Mouse (Mus musculus): ENCODE data around the gene Arhgef7. TPM values are rescaled to one million over a fixed set of nuclear protein-coding genes. Genes with fewer than 3 reads are reported as not detected.
A peak's percentile ranks its signal among the peaks of the same experiment; 100 is the strongest.

The Arhgef7 gene
- total RNA-seq, 2 experiments from 2014 or later, result 42.7 to 53.9 TPM

DNA sequence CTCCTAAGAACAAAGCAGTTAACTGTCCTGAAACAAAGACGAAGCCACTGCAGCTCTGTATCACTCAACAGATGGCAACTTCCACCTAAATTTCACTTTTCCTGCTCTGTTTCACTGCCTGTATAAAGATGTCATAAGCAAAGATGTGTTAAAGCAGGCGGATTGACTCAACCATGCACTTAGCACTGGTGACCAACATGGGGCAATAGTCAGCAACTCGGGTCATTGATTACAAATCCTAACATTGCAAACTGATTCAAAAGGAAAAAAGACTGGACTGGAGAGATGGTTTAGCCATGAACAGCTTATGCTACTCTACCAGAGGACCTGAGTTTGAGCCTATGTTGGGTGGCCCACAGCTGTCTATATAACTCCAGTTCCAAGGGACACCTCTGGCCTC lies 18.0 kb upstream of the Arhgef7 start:
- intact Hi-C loops (cut with DNase I), result no loop called here
- DNase-seq, result no peak

DNA sequence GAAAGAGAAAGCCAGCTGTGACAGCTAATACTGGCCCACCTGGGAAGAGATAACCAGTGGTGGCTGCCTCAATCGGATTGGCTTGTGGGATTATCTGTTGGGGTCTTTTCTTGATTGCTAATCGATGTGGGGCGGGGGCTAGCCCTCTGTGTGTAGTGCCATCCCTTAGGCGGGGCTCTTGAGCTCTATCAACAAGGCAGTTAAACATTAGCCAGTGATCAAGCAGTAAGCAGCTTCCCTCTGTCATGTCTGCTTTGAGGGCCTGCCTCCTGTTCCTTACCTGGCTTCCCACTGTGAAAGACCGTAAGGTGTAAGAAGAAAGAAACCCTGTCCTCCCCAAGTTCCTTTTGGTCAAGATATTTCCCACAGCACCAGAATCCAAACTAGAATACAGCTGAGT lies 17.1 kb upstream of the Arhgef7 start:
- no peak for DNase-seq
- intact Hi-C loops (cut with DNase I), result no loop called here

DNA sequence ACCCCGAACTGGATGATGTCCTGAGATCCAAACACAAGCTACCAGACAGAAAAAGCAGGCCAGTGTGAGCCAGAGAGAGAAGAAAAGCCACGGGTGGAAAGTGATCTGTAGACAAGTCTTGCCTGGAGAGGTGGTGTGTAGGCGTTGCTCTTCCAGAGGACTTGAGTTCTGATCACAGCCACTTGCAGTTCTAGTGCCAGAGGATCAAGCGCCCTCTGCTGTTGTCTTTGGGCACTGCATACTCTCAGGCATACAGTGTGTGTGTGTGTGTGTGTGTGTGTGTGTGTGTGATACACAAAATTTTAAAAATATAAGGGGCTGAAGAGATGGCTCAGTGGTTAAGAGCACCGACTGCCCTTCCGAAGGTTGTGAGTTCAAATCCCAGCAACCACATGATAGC lies 15.3 kb upstream of the Arhgef7 start:
- intact Hi-C loops (cut with DNase I), result no loop called here
- DNase-seq, result no peak

DNA sequence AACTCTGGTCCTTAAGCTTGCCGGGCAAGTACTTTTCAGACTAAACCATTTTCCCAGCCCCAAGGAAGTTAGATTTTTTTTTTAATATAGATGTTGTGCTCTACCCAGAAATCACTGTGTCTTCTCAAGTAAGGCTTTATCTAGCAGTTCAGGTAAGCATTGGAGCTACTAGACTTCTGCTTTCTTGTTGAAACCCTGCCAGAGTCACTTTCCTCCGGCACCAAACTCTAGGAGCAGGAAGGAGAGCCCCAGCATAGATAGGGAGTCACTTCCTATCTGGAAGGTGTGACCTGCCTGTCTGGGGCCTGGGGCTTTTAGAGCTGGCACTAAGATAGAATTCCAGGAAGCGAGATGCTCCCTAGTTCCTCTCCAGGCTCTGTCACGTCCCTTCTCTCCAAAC lies 10.3 kb upstream of the Arhgef7 start:
- intact Hi-C loops (cut with DNase I), result no loop called here
- no peak for DNase-seq

DNA sequence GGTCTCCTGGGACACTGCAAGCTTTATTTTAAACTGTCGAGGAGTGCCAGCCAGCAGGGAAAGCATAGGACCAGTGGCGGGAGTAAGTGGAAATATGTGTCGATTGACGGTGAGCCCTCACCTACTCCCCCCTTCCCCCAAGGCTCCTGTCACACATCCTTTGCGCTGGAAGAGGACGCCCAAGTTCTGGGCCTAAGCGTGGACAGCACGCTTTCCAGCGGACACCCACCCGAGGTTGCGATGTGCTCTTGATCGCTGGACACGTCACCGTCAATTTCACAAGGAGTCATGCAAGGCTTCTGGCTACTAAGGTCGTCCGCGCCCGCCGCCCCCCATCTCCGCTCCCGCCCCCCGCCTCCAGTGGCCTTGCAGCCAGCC lies 259 bp upstream of the Arhgef7 start:
- intact Hi-C loops (cut with DNase I), result no loop called here

DNA sequence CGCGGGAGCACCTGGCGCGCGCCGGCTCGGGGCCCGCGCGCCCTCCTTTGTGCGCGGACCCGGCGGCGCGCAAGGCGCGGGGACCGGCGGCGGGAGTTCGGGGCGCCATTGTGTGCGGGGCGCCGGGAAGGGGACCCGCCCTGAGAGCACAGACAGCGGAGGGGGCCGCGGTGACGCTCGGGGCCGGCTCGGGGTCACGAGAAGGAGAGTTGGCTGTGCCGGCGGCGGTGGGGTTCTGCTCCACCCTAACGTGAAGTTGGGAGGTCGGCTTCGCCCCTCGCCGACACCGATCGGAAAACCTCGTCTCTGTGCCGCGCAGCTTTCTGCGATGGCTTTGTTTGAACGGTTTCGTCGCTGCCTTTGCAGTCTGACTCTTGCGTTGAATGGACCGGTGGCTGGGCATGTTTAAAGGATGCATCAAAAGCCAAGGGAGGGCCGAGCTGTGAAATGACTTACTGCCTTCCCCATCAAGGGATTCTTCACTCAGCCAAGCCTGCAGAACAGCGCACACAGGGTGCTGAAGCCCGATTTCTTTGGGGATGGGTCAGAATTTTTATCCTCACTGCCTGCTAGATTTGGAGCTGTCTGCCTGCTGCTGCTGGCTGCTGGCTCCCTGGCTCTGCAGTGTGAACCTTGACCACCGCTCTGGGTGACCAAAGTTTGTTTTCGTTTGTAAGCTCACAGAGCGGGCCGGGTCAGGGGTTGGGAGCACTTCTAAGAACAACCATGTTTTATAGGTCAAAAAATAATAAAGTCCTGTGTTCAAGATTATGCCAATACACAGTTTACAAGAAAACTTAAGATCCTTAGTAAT lies 1.2 kb downstream of the Arhgef7 start:
- no peak for DNase-seq
- intact Hi-C loops (cut with DNase I), result no loop called here

More for the DNA sequence above, 259 bp upstream of the Arhgef7 start:
- DNase-seq, result no peak

DNA sequence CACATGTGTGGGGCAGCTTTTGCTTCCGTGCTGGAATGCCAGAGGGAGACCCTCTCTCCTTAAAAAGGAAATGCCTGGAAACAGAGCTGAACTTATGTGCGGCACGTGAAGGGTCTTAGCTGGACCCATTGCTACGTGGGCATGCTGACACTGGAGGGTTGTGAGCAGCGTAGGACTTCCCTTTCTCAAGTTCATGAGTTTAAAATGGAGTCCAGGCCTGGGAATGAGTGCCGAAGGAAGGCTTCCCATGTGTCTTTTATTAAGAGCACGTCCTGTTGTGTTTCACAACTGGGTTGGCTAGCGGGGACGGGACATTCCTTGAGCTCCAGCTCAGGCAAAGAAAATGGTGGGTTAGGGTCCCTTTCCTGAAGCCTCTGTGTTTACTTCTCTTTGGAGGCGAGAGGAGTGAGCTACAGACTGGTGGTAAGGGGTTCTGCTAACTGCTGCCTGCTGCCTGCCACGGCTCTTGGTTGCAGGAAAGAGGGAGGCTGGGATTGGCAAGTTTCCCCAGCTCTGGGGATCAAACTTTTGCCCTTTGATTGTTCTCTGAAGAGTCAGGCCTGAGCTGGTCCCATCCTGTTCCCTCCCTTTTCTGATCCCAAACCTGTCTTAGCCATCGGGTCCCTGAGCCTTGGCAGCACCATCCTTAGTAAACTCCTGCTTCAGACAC lies 2.9 kb downstream of the Arhgef7 start:
- DNase-seq, result no peak
- intact Hi-C loops (cut with DNase I), result no loop called here

DNA sequence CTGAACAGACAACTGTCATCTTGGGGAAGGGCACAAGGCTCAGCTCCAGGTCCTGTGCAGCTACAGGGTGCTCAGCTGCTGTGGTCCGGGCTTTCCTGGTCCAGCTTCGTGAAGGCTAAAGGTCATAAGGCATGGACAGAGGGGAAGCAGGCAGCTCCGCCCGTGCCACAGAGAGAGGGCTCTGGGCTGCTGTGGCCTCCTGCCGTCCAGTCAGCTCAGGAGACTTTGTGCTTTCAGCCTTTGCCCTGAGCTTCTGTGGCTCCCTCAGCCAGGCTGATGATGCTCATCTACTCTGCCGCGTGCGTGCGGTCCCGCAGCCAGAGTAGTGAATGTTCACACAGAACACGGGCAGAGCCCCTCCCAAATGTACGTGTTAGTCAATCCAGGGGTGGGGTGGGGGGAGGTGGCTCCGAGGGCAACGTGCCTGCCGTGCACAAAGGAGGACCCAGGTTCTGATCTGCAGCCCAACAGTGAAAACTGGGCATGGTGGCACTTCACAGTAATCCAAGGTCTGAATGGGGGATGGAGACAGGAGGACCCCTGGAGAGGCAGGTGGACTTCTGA lies 8.2 kb downstream of the Arhgef7 start:
- DNase-seq, result no peak
- intact Hi-C loops (cut with DNase I), result no loop called here

DNA sequence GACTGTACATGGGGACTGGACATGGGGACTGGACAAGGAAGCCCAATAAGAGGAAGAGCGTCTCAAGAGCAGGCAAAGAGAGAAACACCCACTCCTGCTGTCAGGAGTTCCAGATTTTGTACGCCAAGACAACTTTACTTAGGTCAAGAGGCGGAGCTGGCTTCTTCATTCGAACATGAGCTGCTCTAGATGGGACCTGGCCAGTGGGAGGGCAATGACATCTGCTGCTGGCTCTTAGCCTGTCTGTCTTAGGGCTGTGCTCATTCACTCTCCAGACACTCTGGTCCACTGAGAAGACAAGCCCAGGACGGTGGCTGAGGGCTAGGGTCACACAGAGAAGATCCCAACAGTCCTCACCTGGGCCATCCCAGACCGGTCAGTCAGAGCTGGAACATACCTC lies 9.6 kb downstream of the Arhgef7 start:
- peak; percentile 27 to 41 for DNase-seq
- intact Hi-C loops (cut with DNase I), result no loop called here

DNA sequence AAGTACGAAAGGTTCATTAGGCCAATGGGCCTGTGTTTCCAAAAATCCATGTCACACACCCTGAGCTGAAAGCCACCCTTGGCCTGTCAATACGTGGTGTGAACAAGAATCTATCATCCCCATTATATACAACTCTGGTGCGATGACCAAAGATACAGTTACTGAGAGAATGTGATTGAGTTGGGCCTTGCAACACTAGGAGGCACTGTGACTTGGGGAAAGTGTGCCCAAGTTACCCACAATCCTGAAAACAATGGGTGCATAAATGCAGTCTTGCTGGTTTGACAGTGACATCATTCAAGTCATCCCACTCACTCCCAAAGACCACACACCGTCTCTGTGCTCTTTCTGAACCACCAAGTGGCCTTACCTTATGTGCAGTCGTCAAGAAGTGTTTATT lies 11.6 kb downstream of the Arhgef7 start:
- no peak for DNase-seq
- intact Hi-C loops (cut with DNase I), result no loop called here

DNA sequence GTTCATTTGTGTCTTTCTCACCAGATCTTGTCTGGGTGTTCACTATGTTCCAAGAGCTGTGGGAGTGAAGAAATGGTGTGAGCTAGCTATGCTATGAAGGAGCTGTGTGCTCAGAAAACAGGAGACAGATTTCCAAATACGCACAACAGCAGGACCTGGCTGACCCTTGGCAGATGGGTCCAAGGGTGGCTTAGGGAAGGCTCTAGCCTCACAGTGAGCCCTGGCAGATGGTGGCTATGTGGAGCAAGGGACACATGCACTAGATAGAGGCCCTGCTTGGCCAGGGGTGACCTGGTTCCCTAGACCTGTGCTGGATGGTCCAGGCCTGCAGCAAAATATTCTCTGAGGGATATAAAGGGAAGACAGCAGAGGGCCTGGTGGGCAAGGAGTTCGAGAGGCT lies 13.3 kb downstream of the Arhgef7 start:
- DNase-seq, result no peak
- intact Hi-C loops (cut with DNase I), result no loop called here

DNA sequence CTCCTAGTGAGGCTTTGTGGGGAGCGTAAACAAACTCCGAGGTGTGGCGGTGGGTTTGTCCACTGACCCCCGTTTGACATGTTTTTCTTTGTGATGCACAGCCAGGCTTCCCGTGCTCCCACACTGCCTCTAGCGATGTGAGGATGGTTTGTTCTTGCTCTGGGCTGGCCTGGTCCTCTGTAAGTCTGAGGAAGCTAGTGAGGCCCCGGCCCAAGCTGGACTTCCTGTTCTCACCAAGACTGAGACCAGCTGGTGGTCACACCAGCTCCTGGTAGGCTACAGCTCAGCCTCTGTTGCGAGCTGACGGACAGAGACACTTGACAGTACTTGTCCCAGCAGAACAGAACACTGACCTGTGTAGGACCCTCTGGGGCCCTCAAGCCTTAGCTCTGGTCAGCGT lies 16.1 kb downstream of the Arhgef7 start:
- DNase-seq, result no peak
- intact Hi-C loops (cut with DNase I), result no loop called here

DNA sequence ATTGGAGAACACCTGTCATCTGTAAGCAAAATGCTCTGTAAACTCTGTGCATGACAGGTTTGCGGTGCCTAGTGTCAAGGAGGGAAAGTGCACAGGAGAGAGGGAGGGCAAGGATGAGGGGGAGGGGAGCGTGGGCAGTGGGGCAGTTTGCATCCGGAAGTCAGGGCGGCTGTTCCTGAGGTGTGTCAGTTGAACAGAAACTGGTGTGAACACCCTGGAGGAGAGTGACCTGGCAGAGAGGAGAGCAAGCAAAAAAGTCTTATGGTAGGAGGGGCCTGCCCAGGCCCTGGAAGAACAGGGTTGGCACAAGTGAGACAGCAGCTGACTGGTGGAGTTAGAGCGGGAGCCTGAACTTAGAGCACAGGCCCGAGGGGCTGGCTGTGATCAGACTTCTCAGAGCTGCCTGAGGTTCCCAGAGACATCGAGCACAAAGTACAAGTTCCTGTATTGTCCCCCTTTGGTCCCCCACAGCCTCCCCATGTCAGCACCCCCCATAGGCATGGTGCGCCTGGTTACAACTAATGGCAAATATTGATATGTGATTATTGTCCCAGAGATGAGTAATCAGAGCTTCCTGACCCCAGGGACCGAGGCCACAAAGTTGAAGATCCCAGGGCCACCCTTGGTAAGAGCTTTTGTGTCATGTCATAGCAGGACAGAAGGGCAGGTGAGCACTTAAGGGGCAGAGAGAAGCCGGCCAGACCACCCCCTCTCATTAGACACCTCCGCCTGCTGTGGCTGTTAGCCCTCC lies 19.5 kb downstream of the Arhgef7 start:
- intact Hi-C loops (cut with DNase I), result no loop called here
- DNase-seq, result no peak

DNA sequence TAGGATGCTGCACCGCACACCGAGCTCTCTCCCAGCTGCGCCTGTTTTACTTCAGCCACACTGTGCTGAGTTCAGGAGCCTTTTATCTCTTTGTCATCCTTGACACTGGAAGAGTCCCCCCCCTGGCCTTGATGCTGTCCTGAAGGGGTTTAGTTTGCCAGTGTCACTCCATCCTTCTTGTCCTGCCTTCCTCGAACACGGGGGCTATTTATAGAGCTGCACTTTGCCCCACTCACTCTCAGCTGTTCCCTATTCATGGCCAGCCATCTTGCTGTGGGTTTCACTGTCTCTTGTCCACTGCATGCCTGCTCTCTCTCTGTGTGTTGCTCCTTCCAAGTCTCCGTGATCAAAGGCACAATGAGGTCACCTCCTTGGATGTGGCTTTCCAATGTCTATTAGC lies 22.0 kb downstream of the Arhgef7 start:
- intact Hi-C loops (cut with DNase I), result no loop called here
- no peak for DNase-seq

DNA sequence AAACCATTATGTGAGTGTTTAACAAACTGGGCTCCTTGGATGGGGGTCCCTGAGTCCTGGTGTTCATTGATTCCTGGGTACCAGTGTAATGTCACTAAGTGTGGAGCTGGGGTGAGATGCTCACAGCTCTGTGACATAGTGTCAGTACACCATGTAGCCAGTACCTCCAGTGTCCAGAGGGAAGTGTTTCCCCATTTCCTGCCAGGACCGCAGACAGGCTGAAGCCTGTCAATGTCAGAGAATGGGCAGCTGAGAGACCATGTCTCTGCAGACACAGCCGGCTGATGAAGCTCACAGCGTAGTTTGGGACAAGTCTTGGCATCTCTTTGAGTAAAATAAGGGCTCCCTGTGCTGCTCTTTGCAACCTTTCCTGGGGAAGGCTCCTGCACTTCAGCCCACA lies 24.8 kb downstream of the Arhgef7 start:
- intact Hi-C loops (cut with DNase I), result loop anchor here (10.0 kb wide), 1 partner anchor 172 kb away; no protein-coding TSS in a partner anchor
- no peak for DNase-seq

DNA sequence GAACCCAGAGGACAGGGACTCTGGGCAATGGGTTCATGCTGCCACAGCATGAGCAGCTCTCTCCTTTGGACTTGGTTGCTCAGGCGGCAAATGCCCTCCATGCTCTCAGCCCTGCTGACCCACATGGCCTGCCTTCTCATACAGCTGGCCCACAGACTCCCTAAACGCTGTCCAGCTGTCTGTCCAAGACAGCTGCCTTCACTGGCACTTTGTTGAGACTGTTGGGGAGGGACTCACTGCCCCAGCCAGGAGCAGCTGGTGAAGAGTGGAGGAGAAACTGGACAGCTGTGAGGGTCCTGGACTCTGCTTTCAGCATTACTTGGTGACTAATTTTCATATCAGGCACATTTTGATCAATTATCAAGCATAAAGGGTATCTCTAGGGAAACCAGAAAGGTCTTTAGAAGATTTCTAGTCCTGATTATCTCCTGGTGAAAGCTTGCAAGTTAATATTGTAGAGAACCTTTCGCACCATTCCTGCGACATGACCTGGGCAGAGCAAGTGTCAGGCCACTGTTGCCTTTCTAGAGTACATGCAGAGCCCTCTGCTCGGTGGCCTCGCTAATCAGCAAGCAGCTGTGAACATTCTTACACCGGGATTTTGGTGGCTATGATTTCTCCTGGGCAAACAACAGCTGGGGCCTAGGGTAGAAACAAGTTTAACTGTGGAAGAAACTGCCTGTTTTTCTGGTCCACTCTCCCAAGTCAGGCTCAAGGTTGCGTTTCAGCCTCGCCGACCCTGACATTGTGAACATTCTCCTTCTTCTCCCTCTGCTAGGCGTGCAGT lies 25.8 kb downstream of the Arhgef7 start:
- no peak for DNase-seq

DNA sequence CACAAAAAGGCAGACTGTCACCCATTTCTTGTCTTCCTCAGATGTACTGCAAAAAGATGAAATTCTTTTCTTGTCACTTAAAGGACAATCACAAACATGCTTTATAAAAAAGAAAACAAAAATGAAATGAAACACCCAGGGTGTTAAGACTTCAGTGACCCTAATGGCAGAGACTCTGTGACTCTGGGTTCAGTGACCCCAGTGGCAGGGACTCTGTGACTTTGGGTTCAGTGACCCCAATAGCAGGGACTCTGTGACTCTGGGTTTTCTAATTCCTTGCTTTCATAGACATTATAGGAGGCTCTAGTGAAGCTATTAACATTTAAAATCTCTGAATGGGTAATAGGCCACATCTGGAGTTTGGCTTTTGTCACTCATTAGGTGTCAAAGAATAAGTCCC lies 27.2 kb downstream of the Arhgef7 start:
- intact Hi-C loops (cut with DNase I), result loop anchor here (5.0 to 10.0 kb wide), 2 partner anchors 38 to 170 kb away; no protein-coding TSS in a partner anchor
- no peak for DNase-seq

More for the DNA sequence above, 25.8 kb downstream of the Arhgef7 start:
- intact Hi-C loops (cut with DNase I), result loop anchor here (10.0 kb wide), 1 partner anchor 171 kb away; no protein-coding TSS in a partner anchor

DNA sequence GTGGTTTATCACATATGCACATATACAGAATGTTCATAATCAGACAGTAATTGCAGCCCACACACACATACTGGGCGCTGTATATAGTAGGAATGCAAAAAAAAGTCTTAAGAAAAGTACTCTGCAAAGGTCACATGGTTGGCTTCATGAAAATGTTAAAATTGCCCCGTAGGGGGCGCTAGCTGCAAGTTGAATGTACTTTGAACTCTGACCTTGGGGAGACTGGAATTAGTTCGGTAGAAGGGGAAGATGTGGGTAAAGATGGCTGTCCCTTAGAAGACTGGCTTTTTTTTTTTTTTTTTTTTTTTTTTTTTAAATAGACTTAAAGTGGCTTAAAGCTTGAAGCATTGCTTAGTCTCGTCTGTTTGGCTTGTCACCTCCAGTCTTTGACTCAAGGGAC lies 28.4 kb downstream of the Arhgef7 start:
- DNase-seq, result peak; percentile 43 to 53
- intact Hi-C loops (cut with DNase I), result loop anchor here (5.0 to 10.0 kb wide), 2 partner anchors 36 to 169 kb away; no protein-coding TSS in a partner anchor

DNA sequence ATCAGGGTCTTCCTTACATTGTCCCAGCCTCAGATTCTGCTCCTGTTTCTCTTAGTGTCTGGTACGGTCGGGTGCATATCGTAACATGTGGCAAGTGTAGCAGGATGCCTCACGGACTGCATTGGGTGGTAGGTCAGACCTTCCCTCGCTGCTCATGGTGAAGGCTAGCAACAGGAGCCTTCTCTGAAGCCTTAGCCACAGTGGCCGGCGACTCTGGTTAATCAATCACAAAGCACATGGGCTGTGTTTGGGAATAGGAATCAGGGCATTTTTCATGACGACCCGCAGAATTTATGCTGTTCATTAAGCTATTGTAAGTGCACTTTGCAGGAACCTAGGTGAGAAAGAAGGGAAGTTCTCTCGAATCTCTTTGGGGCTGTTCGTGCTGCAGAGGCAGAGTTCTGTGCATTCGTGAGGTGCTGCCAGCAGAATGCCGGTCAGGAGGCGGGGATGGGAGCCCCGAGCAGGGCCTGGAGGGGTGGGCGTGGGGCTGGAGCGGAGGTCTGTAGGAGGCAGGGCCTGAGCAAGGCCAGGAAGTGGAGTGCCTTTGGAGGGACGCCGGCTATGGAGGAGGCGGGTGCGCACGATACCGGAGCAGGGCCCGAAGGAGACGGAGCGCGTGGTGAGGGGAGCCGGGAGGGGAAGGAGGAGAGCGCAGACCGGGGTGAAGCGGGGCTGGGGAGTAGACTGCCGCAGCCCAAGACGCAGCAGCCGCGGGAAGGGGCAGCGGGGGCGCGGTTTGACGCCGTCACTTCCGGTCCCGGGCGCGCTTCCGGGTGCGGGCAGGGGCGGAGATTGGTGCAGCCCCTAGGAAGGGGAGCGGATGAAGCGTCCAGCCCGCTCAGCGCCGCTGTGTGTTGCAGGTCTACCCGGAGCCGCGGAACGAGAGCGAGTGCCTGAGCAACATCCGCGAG lies 30.3 kb downstream of the Arhgef7 start:
- DNase-seq, result peak; percentile 88 to 89
- intact Hi-C loops (cut with DNase I), result loop anchor here (5.0 to 10.0 kb wide), 2 partner anchors 34 to 167 kb away; no protein-coding TSS in a partner anchor

All from gastrocnemius, postnatal 36 days (tissue).